In genomic region chr2:32879593-32879992, GRCm38 (mm10) we compare ENCODE assay signal across 11 mouse cellular contexts. TPM values are rescaled to one million over a fixed set of nuclear protein-coding genes. Genes with fewer than 3 reads are reported as not detected.
DNase-seq lines count a peak whose midpoint lies in the region; ATAC-seq lines count a peak whose summit lies in the region.
"Had no signal": no experiment of that assay in that cellular context is flagged by ENCODE, and none has a peak within 500 bp of the region (broad histone marks: within the 10 kb centered on the region; RNA-seq: fewer than 3 reads in every experiment).

No protein-coding gene starts in this region.

- H3K4me2 ChIP-seq in lung, embryonic 16.5 days (ENCODE audit: low read depth, low read length), result peak overlapping the region; percentile 80
- H3K4me2 ChIP-seq in intestine, embryonic 16.5 days (ENCODE audit: low read depth, low read length), result 0 out of 2 replicates have a peak overlapping the region, but pooled peaks have one; percentile 2
- H3K4me2 ChIP-seq in stomach, embryonic 15.5 days, result peak overlapping the region; percentile 85
- H3K4me2 ChIP-seq: midbrain, embryonic 12.5 days had no signal

- no peak overlapping the region for H3K4me3 ChIP-seq in heart, embryonic 10.5 days
- H3K4me3 ChIP-seq in lung, embryonic 16.5 days (ENCODE audit: low read length), result peak overlapping the region; percentile 91
- H3K4me3 ChIP-seq in intestine, embryonic 16.5 days (ENCODE audit: low read length), result no peak overlapping the region
- H3K4me3 ChIP-seq in stomach, embryonic 15.5 days (replicated peaks), result 0 out of 2 replicates have a peak overlapping the region, but pooled peaks have one; percentile 83
- H3K4me3 ChIP-seq: midbrain, embryonic 12.5 days had no signal

- no peak for ATAC-seq in lung, embryonic 16.5 days (ENCODE audit: low read depth)
- no peak for ATAC-seq in intestine, embryonic 16.5 days
- ATAC-seq in stomach, embryonic 15.5 days (ENCODE audit: insufficient read depth, low FRiP score, low read depth), result no peak
- ATAC-seq: CD4-positive, CD25-positive, alpha-beta regulatory T cell, adult 4 months had no signal

- 66% methylated on average over 5 of the region's 5 CpGs for WGBS in heart, embryonic 10.5 days
- WGBS in lung, embryonic 16.5 days, result 59% methylated on average over 5 of the region's 5 CpGs
- WGBS in intestine, embryonic 16.5 days, result 77% methylated on average over 5 of the region's 5 CpGs
- whole genome bisulfite sequencing in stomach, embryonic 15.5 days, result 72% methylated on average over 5 of the region's 5 CpGs

- H3K4me1 ChIP-seq in heart, embryonic 10.5 days, result peaks cover 99% of the 10 kb centered on the region
- peaks cover 73% of the 10 kb centered on the region for H3K4me1 ChIP-seq in lung, embryonic 16.5 days (replicated peaks; ENCODE audit: control insufficient read depth, insufficient read depth, low read length)
- peaks cover 74% of the 10 kb centered on the region for H3K4me1 ChIP-seq in intestine, embryonic 16.5 days (ENCODE audit: control insufficient read depth, insufficient read depth, low read length)
- peaks cover 78% of the 10 kb centered on the region for H3K4me1 ChIP-seq in stomach, embryonic 15.5 days

- no peaks in the 10 kb centered on the region; the same call in 1 of the 2 replicates for H3K36me3 ChIP-seq in heart, embryonic 10.5 days
- no peaks in the 10 kb centered on the region for H3K36me3 ChIP-seq in lung, embryonic 16.5 days (ENCODE audit: control insufficient read depth, insufficient read depth, low read length)
- H3K36me3 ChIP-seq in intestine, embryonic 16.5 days (ENCODE audit: control insufficient read depth, insufficient read depth, low read length), result no peaks in the 10 kb centered on the region
- H3K36me3 ChIP-seq in stomach, embryonic 15.5 days, result no peaks in the 10 kb centered on the region
- H3K36me3 ChIP-seq: midbrain, embryonic 12.5 days had no signal

- peak overlapping the region; percentile 97; the same call in 1 of the 2 replicates for H3K27ac ChIP-seq in heart, embryonic 10.5 days
- H3K27ac ChIP-seq in lung, embryonic 16.5 days (ENCODE audit: low read length), result peak overlapping the region; percentile 97
- 0 out of 2 replicates have a peak overlapping the region, but pooled peaks have one; percentile 17 for H3K27ac ChIP-seq in intestine, embryonic 16.5 days (ENCODE audit: low read length)
- peak overlapping the region; percentile 95 for H3K27ac ChIP-seq in stomach, embryonic 15.5 days

- peak overlapping the region; percentile 96 for H3K9ac ChIP-seq in lung, embryonic 16.5 days (ENCODE audit: low read length)
- no peak overlapping the region for H3K9ac ChIP-seq in intestine, embryonic 16.5 days (ENCODE audit: low read depth, low read length)
- no peak overlapping the region for H3K9ac ChIP-seq in stomach, embryonic 15.5 days
- H3K9ac ChIP-seq: midbrain, embryonic 12.5 days had no signal

- no peaks in the 10 kb centered on the region for H3K9me3 ChIP-seq in heart, embryonic 10.5 days
- no peaks in the 10 kb centered on the region for H3K9me3 ChIP-seq in lung, embryonic 16.5 days (ENCODE audit: control insufficient read depth, low read length)
- H3K9me3 ChIP-seq in intestine, embryonic 16.5 days (ENCODE audit: control insufficient read depth, low read length), result no peaks in the 10 kb centered on the region
- H3K9me3 ChIP-seq in stomach, embryonic 15.5 days, result no peaks in the 10 kb centered on the region
- H3K9me3 ChIP-seq: midbrain, embryonic 12.5 days had no signal

- no peak for DNase-seq in heart, embryonic 10.5 days (ENCODE audit: low spot score)
- no peak for DNase-seq in heart, adult 8-10 months (ENCODE audit: low spot score)
- no peak for DNase-seq in lung, adult 18-20 months
- DNase-seq in spleen, postnatal 10 days (ENCODE audit: low spot score in 2 of 2), result no peak
- DNase-seq in liver, result no peak
- DNase-seq: cerebellum, adult 11 months had no signal

- H3K27me3 ChIP-seq in heart, embryonic 10.5 days (ENCODE audit: insufficient read depth, poor library complexity, severe bottlenecking), result no peaks in the 10 kb centered on the region
- H3K27me3 ChIP-seq in lung, embryonic 16.5 days (ENCODE audit: control insufficient read depth, insufficient read depth, low read depth, low read length), result no peaks in the 10 kb centered on the region
- no peaks in the 10 kb centered on the region for H3K27me3 ChIP-seq in intestine, embryonic 16.5 days (replicated peaks; ENCODE audit: control insufficient read depth, insufficient read depth, low read length)
- no peaks in the 10 kb centered on the region for H3K27me3 ChIP-seq in stomach, embryonic 15.5 days (replicated peaks)
- H3K27me3 ChIP-seq: midbrain, embryonic 12.5 days had no signal

RNA-seq across cellular contexts. Expression of gene Fam129b, which starts 3.7 kb away (rescaled TPM):
- 47.1 and 55.5 TPM in 2 replicates for polyA plus RNA-seq in heart, embryonic 10.5 days (2016; fragmentation: Nextera tagmentation; extraction: Ambion mirVana)
- total RNA-seq in heart, adult 8-10 months (2022), result 10 to 100 TPM; 19.1 to 26.8 (median 22.6) TPM
- polyA plus RNA-seq in lung, embryonic 16.5 days (2015; fragmentation: Nextera tagmentation; extraction: Ambion mirVana), result 133 and 141 TPM in 2 replicates
- polyA plus RNA-seq in intestine, embryonic 16.5 days (2015; fragmentation: Nextera tagmentation; extraction: Ambion mirVana), result 35.4 and 37.8 TPM in 2 replicates
- polyA plus RNA-seq in stomach, embryonic 15.5 days (2015; fragmentation: Nextera tagmentation; extraction: Ambion mirVana), result 67.1 and 73.6 TPM in 2 replicates

RNA-seq across cellular contexts. Expression of gene Stxbp1, which starts 32.5 kb away (rescaled TPM):
- polyA plus RNA-seq in heart, embryonic 10.5 days (2016; fragmentation: Nextera tagmentation; extraction: Ambion mirVana), result 19.1 and 21.6 TPM in 2 replicates
- total RNA-seq in heart, adult 8-10 months (2022), result 10 to 100 TPM in 3 of 4 experiments, 1 to 10 TPM in 1; 8.5 to 10.8 (median 10.5) TPM
- polyA plus RNA-seq in lung, embryonic 16.5 days (2015; fragmentation: Nextera tagmentation; extraction: Ambion mirVana), result 21.9 and 24.1 TPM in 2 replicates
- polyA plus RNA-seq in intestine, embryonic 16.5 days (2015; fragmentation: Nextera tagmentation; extraction: Ambion mirVana), result 18.1 TPM in 2 replicates
- 20.0 and 21.4 TPM in 2 replicates for polyA plus RNA-seq in stomach, embryonic 15.5 days (2015; fragmentation: Nextera tagmentation; extraction: Ambion mirVana)

Comparison
In these comparisons a context has a peak if more than half of its experiments do, and no peak if none do; other contexts are left out.
1. H3K27ac ChIP-seq: peak in every context shown above with its lines; median percentile 97 in heart, embryonic 10.5 days; 97 in lung, embryonic 16.5 days; 95 in stomach, embryonic 15.5 days; 17 in intestine, embryonic 16.5 days.
2. H3K4me3 ChIP-seq: peak in lung, embryonic 16.5 days (single experiment) and stomach, embryonic 15.5 days (single experiment); none in heart, embryonic 10.5 days (single experiment) and intestine, embryonic 16.5 days (single experiment).
3. H3K4me2 ChIP-seq: peak in every context shown above with its lines; median percentile 85 in stomach, embryonic 15.5 days; 80 in lung, embryonic 16.5 days; 2 in intestine, embryonic 16.5 days.